Mouse (Mus musculus) adrenal gland, adult 8-10 months (tissue): ENCODE measurements around the gene Use1. TPM values are rescaled to one million over a fixed set of nuclear protein-coding genes. Genes with fewer than 3 reads are reported as not detected.

Experiments used
- DNase-seq: peaks from one replicate; pipeline ENCODE4 v3.0.0; 2022
- total RNA-seq, 4 experiments: library from RNA; stranded (reverse); gene quantifications; 2 replicates each; pipeline ENCODE4 v1.2.4; 2022

The Use1 gene
- total RNA-seq, 4 experiments from 2014 or later: 203 to 262 (median 232) TPM

DNA sequence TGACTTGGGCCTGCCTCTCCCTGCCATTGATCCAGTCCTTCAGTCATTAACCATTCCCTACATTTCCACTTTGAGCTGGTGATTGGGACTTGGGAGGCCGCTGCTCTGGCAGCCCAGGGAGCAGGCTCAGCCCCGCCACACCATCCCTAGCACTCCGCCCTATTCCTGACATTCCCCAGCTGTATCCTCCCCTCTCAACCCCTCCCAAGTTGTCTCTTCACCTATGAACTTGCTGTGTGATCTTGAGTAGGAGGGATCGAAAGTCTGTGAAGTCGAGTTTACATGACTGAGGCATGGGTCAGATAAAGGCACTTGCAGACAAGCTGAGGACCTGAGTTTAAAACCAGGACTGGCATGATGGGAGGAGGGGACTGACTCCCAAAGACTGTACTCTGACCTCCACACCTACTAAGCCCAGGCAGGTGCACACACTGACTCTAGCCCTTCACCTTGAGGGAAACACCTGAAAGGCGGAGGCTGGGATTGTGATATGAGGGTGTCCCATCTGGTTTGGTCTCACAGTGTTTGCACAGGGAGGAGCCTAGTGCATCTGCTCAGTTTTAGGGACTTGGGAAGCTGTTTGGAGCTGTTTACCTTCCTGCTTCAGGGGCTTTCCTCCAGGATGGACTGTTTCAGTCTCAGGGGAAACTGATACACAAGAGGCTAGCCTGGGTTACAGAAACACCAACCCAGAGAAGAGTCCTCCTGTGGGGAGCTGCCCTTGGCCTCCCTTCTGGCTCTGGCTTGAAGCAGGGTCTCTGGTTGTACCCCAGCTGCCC, 36.6 kb downstream of the Use1 start:
- no peak for DNase-seq

DNA sequence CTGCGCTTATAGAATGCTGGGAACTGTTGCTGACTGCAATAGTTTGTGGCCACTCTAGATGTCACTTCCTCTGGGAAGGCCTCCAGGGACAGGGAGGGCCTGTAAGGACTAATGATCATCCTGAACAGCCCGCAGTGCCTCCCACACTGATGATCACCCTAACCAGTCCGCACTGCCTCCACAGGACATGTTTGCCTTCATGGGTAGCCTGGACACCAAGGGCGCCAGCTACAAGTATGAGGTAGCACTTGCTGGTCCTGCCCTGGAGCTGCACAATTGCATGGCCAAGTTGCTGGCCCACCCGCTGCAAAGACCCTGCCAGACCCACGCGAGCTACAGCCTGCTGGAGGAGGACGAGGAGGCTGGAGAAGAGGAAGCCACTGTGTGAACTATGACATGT, 37.4 kb downstream of the Use1 start:
- DNase-seq: no peak

DNA sequence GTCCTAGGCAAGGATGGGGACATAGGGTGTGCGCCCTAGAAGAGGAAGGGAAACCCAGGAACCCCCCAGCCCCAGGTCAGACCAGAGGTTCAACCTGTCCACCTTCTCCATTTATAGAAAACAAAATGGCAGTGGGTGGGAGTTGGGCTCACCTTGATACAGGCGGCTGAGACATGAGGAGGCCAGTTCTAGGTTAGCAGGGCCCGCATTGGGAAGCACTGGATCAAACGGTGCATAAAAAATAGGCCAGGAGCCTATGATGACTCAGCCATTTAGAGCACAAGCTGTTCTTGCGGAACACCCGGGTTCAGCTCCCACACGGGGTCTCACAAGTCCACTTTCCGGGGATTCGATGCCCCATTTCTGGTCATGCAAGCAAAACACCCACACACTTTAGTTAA, 38.3 kb downstream of the Use1 start:
- no peak for DNase-seq

DNA sequence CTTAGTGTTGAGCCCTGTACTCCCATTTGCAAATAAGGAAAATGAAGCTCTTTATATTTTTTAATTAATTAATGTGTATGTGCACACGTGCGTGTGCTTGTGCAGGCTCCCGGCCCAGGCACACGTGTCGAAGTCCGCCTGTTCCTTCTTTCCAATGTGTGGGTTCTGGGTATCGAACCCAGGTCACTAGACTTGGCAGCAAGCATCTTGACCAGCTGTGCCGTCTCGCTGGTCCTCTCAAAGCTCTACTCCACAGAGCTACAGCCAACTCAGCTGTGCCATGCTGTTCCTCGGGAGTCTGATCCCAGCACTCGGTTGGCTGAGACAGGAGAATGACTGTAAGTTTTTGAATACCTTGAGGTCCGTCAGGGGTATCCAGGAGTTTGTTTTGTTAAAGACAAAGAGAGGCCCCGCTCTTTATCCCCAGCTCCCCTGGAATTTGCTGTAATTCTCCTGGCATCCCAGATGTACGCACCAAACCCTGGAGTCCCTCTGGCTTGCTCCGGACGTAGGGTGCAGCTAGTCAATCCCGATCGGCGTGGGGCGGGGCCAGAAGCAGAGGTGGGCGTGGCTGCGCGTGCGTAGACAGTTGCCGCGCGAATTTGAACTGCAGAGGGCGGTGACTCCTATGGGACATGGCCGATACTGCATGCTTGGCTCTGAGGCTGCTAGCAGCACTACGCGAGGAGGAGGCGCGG, 38.9 kb downstream of the Use1 start, which contains the start of gene Ankle1:
Ankle1 (plus strand) TSS at position 610 of the 698 bp plus-strand sequence.
- peak; percentile 94 for DNase-seq

DNA sequence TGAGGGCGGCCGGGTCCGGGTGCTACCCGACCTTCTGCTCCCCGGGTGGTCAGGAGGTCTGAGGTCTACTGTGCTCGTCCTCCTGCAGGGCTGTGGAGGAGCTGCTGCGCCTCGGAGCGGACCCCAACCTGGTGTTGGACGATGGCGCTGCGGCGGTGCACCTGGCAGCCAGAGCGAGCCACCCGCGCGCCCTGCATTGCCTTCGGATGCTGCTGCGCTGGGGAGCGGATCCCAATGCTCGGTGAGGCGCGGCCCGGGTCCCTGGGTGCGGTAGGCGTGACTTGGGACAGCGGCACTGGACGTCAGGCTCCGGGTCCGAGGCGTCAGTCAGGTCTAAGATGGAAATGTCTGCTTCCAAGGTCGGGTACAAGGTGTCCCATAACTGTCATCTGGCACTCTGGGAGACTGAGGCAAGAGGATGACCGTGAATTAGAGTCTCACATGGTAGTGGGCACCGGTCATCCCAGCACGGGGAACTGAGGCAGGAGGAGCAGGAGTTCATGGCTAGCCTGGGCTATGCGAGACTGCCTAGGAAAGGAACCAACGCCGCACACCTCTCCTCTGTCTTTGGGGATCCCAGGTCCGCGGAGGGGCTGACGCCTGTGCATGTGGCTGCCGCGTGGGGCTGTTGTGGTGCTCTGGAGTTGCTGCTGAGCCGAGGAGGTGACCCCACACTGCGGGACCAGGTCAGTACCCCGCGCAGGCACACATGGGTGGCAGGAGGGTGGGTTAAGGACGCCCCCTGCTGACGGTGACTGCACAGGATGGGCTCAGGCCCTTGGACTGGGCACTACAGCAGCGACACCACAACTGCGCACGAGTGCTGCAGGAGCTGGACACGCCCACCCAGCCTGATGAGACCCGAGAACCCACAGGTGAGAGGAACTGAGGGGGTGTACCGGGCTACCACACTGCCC, 39.7 kb downstream of the Use1 start:
- DNase-seq: no peak

DNA sequence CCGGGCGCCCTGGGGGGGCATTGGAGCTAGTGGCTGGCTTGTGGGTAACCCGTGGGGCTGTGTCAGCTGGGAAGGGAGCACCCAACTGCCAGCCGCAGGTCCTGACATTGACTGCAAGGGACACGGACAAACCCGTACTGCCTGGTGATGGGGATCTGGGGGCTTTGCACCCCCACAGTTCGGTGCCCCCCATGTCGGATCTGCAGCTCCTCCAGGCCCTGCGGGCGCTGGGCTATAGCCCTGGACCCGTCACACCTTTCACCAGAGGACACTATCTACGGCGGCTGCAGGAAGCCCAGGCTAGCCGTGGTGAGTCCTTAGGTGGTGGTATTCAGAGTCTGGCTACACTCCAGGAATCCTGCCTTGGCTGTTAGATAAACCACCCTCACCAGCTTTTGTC, 40.8 kb downstream of the Use1 start:
- DNase-seq: no peak

DNA sequence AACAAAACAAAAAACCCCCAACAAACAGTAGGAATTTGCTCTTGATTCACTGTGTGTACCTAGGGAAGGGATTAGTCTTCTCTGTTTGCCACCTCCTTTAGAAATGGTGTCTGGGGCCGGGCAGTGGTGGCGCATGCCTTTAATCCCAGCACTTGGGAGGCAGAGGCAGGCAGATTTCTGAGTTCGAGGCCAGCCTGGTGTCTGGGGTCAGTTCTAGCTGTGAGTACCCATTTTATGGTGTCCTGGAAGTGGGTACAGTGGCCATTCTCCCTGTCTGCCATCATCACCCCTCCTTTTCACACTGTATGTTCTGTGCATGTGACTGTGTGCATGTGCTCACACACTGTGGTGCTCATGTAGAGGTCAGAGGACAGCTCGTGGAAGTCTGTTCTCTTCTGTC, 41.6 kb downstream of the Use1 start:
- DNase-seq: no peak

DNA sequence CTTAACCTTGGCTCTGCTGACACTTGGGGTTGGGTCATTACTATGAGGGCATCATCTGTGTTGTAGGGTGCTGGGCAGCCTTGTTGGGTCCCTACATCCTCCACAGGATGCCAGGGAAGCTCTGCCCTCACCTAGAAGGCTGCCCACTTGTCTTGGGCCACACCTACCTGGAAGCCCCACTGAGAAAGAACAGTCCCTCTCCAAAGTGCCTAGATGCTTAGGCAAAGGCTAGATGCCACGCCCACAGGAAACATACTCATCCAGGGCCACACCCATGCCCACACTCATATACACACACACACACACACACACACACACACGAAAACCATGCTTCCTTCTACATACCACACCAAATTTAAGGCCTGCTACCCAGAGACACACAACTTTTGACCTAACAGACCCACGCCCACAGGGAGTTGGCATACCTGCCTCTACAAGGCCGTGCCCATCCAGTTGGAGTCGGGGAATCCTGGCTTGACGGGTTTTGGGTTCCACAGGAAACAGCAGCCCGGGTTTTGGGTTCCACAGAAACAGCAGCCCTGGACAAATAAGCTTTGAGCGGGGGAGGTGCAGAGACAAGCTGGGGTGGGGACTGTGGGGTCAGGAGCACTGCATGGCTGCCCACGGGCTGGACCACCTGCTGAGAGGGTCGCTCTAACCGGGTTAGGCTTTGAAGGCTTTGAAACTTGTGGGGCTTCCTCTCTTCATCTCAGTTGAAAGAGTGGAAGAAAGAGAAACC, 45.1 kb downstream of the Use1 start:
- no peak for DNase-seq

Other genes with a start within 250 kb of the Use1 start
- 10 to 100 TPM; 35.6 to 57.9 (median 44.9) TPM for gene Myo9b, start 94.1 kb upstream of the Use1 start, total RNA-seq
- gene Haus8, start 93.9 kb upstream of the Use1 start, total RNA-seq: 10 to 100 TPM; 11.0 to 22.3 (median 16.0) TPM
- 10 to 100 TPM; 15.9 to 18.8 (median 17.7) TPM for gene Ocel1, start 4.5 kb downstream of the Use1 start, total RNA-seq
- 10 to 100 TPM; 59.1 to 67.2 (median 62.7) TPM for gene Nr2f6, start 15.1 kb downstream of the Use1 start, total RNA-seq
- 10 to 100 TPM; 11.4 to 25.1 (median 18.2) TPM for gene Ushbp1, start 29.0 kb downstream of the Use1 start, total RNA-seq
- gene Babam1, start 30.0 kb downstream of the Use1 start, total RNA-seq: 100 to 1,000 TPM; 101 to 137 (median 120) TPM
- gene Ankle1, start 39.2 kb downstream of the Use1 start, total RNA-seq: 1 to 10 TPM in 1 of 4 experiments, under 1 TPM in 2, not detected in 1; 0.56 to 1.2 (median 0.92) TPM
- 10 to 100 TPM; 85.3 to 96.2 (median 92.1) TPM for gene Abhd8, start 96.8 kb downstream of the Use1 start, total RNA-seq
- gene Mrpl34, start 98.1 kb downstream of the Use1 start, total RNA-seq: 100 to 1,000 TPM in 1 of 4 experiments, 10 to 100 TPM in 3; 64.7 to 108 (median 88.7) TPM
- 10 to 100 TPM; 51.7 to 65.2 (median 57.9) TPM for gene Dda1, start 102.4 kb downstream of the Use1 start, total RNA-seq
- 10 to 100 TPM; 13.5 to 24.7 (median 20.6) TPM for gene Ano8, start 119.1 kb downstream of the Use1 start, total RNA-seq
- gene Gtpbp3, start 121.3 kb downstream of the Use1 start, total RNA-seq: 10 to 100 TPM; 23.1 to 32.0 (median 29.0) TPM
- gene Plvap, start 144.9 kb downstream of the Use1 start, total RNA-seq: 100 to 1,000 TPM; 195 to 255 (median 230) TPM
- not detected for gene Ccdc194, start 158.9 kb downstream of the Use1 start, total RNA-seq
- 10 to 100 TPM; 54.3 to 91.2 (median 67.9) TPM for gene Bst2, start 170.6 kb downstream of the Use1 start, total RNA-seq
- 10 to 100 TPM; 72.6 to 87.3 (median 82.3) TPM for gene Mvb12a, start 176.1 kb downstream of the Use1 start, total RNA-seq
- gene Tmem221, start 192.0 kb downstream of the Use1 start, total RNA-seq: 1 to 10 TPM; 5.1 to 7.0 (median 5.8) TPM
- gene Nxnl1, start 199.8 kb downstream of the Use1 start, total RNA-seq: 1 to 10 TPM in 1 of 4 experiments, under 1 TPM in 3; 0.40 to 1.3 (median 0.49) TPM
- gene Slc27a1, start 202.0 kb downstream of the Use1 start, total RNA-seq: 100 to 1,000 TPM; 141 to 186 (median 160) TPM
- gene Pgls, start 225.3 kb downstream of the Use1 start, total RNA-seq: 100 to 1,000 TPM; 116 to 141 (median 124) TPM
- gene Fam129c, start 230.8 kb downstream of the Use1 start, total RNA-seq: 1 to 10 TPM; 1.5 to 3.0 (median 2.3) TPM
- gene Colgalt1, start 244.2 kb downstream of the Use1 start, total RNA-seq: 10 to 100 TPM; 64.7 to 78.0 (median 69.1) TPM